Mouse (Mus musculus) forebrain, embryonic 15.5 days (tissue): ENCODE results near the gene Plb1. TPM values are rescaled to one million over a fixed set of nuclear protein-coding genes. Genes with fewer than 3 reads are reported as not detected.

ENCODE experiments used
- ATAC-seq: fragments of 200-750 bp; cut with Nextera tagmentation; replicated peaks from 2 replicates; pipeline ENCODE4 v1.8.0; 2017; ENCODE audit warnings: mild to moderate bottlenecking, moderate TSS enrichment, moderate library complexity
- H3K27ac ChIP-seq: fragments of 300-500 bp; sonication (generic); replicated peaks from 2 replicates; pipeline ENCODE4 v1.5.1; 2015; ENCODE audit warnings: mild to moderate bottlenecking, inconsistent platforms
- H3K27me3 ChIP-seq: fragments of 300-500 bp; sonication (generic); 2 replicates; pipeline ENCODE4 v1.6.1; 2015; ENCODE audit warnings: inconsistent platforms
- H3K36me3 ChIP-seq: fragments of 300-500 bp; sonication (generic); 2 replicates; pipeline ENCODE4 v1.6.1; 2015; ENCODE audit warnings: mild to moderate bottlenecking, inconsistent platforms
- H3K4me1 ChIP-seq: fragments of 300-500 bp; sonication (generic); 2 replicates; pipeline ENCODE4 v1.6.1; 2015; ENCODE audit warnings: inconsistent platforms
- H3K4me2 ChIP-seq: fragments of 300-500 bp; sonication (generic); replicated peaks from 2 replicates; pipeline ENCODE4 v1.6.1; 2015; ENCODE audit warnings: mild to moderate bottlenecking, inconsistent platforms
- H3K4me3 ChIP-seq: fragments of 300-500 bp; sonication (generic); 2 replicates; pipeline ENCODE4 v1.5.1; 2015; ENCODE audit warnings: mild to moderate bottlenecking, inconsistent platforms
- H3K9ac ChIP-seq: fragments of 300-500 bp; sonication (generic); replicated peaks from 2 replicates; pipeline ENCODE4 v1.6.1; 2015; ENCODE audit warnings: mild to moderate bottlenecking, inconsistent platforms
- H3K9me3 ChIP-seq: fragments of 300-500 bp; sonication (generic); 2 replicates; pipeline ENCODE4 v1.6.1; 2016; ENCODE audit warnings: inconsistent platforms
- WGBS: fragments of 180-500 bp; shearing (Covaris S2); methylation state at CpG from one replicate; pipeline ENCODE4 v1.1.7; 2015; ENCODE audit warnings: mixed read lengths; 5-methylcytosine and 5-hydroxymethylcytosine counted together
- polyA plus RNA-seq: library from polyadenylated mRNA; unstranded; fragments of >200 nt; fragmentation: Nextera tagmentation; extraction: Ambion mirVana; gene quantifications from 2 replicates; pipeline ENCODE4 v1.2.1, GENCODE M21; 2015

The Plb1 gene
- polyA plus RNA-seq, 1 experiment from 2014 or later, result not detected

GRCm38 (mm10) chr5:32309714-32310113 is 77.2 kb downstream of the Plb1 start:
- Histone ChIP-seq H3K27ac (no peak overlapping the region), H3K4me3 (no peak overlapping the region), H3K27me3 (no peaks in the 10 kb centered on the region), H3K9ac (no peak overlapping the region), H3K4me2 (no peak overlapping the region), H3K9me3 (no peaks in the 10 kb centered on the region), H3K36me3 (no peaks in the 10 kb centered on the region), H3K4me1 (no peaks in the 10 kb centered on the region)
- WGBS, result 77% methylated on average over 1 of the region's 1 CpGs
- ATAC-seq, result no peak

- Histone ChIP-seq H3K4me2 (no peak overlapping the region), H3K9ac (no peak overlapping the region), H3K4me3 (no peak overlapping the region), H3K36me3 (no peaks in the 10 kb centered on the region), H3K27ac (no peak overlapping the region), H3K4me1 (no peaks in the 10 kb centered on the region), H3K9me3 (no peaks in the 10 kb centered on the region), H3K27me3 (no peaks in the 10 kb centered on the region)
- no peak for ATAC-seq
- 74% methylated on average over 5 of the region's 5 CpGs for WGBS
Measured at GRCm38 (mm10) chr5:32310802-32311201, 78.3 kb downstream of the Plb1 start.

GRCm38 (mm10) chr5:32311589-32312166 is 79.2 kb downstream of the Plb1 start:
- WGBS, result 88% methylated on average over 3 of the region's 3 CpGs
- Histone ChIP-seq H3K27me3 (no peaks in the 10 kb centered on the region), H3K9ac (no peak overlapping the region), H3K36me3 (no peaks in the 10 kb centered on the region), H3K9me3 (no peaks in the 10 kb centered on the region), H3K4me3 (no peak overlapping the region), H3K27ac (no peak overlapping the region), H3K4me1 (no peaks in the 10 kb centered on the region), H3K4me2 (no peak overlapping the region)
- ATAC-seq, result no peak

- WGBS, result 89% methylated on average over 6 of the region's 6 CpGs
- H3K9ac ChIP-seq, result no peak overlapping the region
- ATAC-seq, result no peak
Measured at GRCm38 (mm10) chr5:32313671-32314070, 81.2 kb downstream of the Plb1 start.

GRCm38 (mm10) chr5:32314731-32315130 is 82.2 kb downstream of the Plb1 start:
- WGBS, result 43% methylated on average over 2 of the region's 2 CpGs
- no peak overlapping the region for H3K27ac ChIP-seq
- H3K36me3 ChIP-seq, result no peaks in the 10 kb centered on the region
- no peaks in the 10 kb centered on the region for H3K4me1 ChIP-seq
- no peak overlapping the region for H3K9ac ChIP-seq
- no peak overlapping the region for H3K4me3 ChIP-seq
- H3K27me3 ChIP-seq, result no peaks in the 10 kb centered on the region
- no peaks in the 10 kb centered on the region for H3K9me3 ChIP-seq
- no peak for ATAC-seq
- H3K4me2 ChIP-seq, result no peak overlapping the region

More at GRCm38 (mm10) chr5:32313671-32314070, 81.2 kb downstream of the Plb1 start:
- H3K9me3 ChIP-seq, result no peaks in the 10 kb centered on the region
- H3K36me3 ChIP-seq, result no peaks in the 10 kb centered on the region
- H3K27me3 ChIP-seq, result no peaks in the 10 kb centered on the region
- no peak overlapping the region for H3K4me3 ChIP-seq
- H3K4me2 ChIP-seq, result no peak overlapping the region
- H3K4me1 ChIP-seq, result no peaks in the 10 kb centered on the region
- no peak overlapping the region for H3K27ac ChIP-seq

GRCm38 (mm10) chr5:32322146-32322811 is 89.8 kb downstream of the Plb1 start:
- H3K9me3 ChIP-seq, result no peaks in the 10 kb centered on the region
- H3K4me3 ChIP-seq, result no peak overlapping the region
- H3K4me1 ChIP-seq, result no peaks in the 10 kb centered on the region
- H3K36me3 ChIP-seq, result no peaks in the 10 kb centered on the region
- H3K4me2 ChIP-seq, result no peak overlapping the region
- H3K27ac ChIP-seq, result no peak overlapping the region
- WGBS, result 56% methylated on average over 7 of the region's 7 CpGs
- peak; percentile 78 for ATAC-seq
- H3K9ac ChIP-seq, result no peak overlapping the region
- no peaks in the 10 kb centered on the region for H3K27me3 ChIP-seq

- Histone ChIP-seq H3K27me3 (no peaks in the 10 kb centered on the region), H3K36me3 (no peaks in the 10 kb centered on the region), H3K4me2 (no peak overlapping the region), H3K27ac (no peak overlapping the region), H3K9me3 (no peaks in the 10 kb centered on the region), H3K4me3 (no peak overlapping the region), H3K4me1 (no peaks in the 10 kb centered on the region), H3K9ac (no peak overlapping the region)
- WGBS, result 92% methylated on average over 7 of the region's 7 CpGs
- ATAC-seq, result no peak
Measured at GRCm38 (mm10) chr5:32328139-32328538, 95.6 kb downstream of the Plb1 start.

GRCm38 (mm10) chr5:32332591-32332990 is 100.1 kb downstream of the Plb1 start:
- Histone ChIP-seq H3K4me1 (peaks cover 21% of the 10 kb centered on the region), H3K4me2 (no peak overlapping the region), H3K4me3 (no peak overlapping the region), H3K36me3 (no peaks in the 10 kb centered on the region), H3K9me3 (no peaks in the 10 kb centered on the region), H3K27ac (no peak overlapping the region), H3K27me3 (no peaks in the 10 kb centered on the region), H3K9ac (no peak overlapping the region)
- ATAC-seq, result no peak
- 92% methylated on average over 4 of the region's 4 CpGs for WGBS

- no peak overlapping the region for H3K4me2 ChIP-seq
- no peaks in the 10 kb centered on the region for H3K36me3 ChIP-seq
- WGBS, result 32% methylated on average over 6 of the region's 6 CpGs
- no peaks in the 10 kb centered on the region for H3K27me3 ChIP-seq
- no peaks in the 10 kb centered on the region for H3K9me3 ChIP-seq
- peak; percentile 98 for ATAC-seq
- peaks cover 21% of the 10 kb centered on the region for H3K4me1 ChIP-seq
- H3K9ac ChIP-seq, result no peak overlapping the region
- H3K27ac ChIP-seq, result peak overlapping the region; percentile 46
- no peak overlapping the region for H3K4me3 ChIP-seq
Measured at GRCm38 (mm10) chr5:32335172-32335571, 102.7 kb downstream of the Plb1 start.

GRCm38 (mm10) chr5:32336092-32336491 is 103.6 kb downstream of the Plb1 start:
- Histone ChIP-seq H3K36me3 (no peaks in the 10 kb centered on the region), H3K4me1 (peaks cover 21% of the 10 kb centered on the region), H3K27ac (no peak overlapping the region), H3K9me3 (no peaks in the 10 kb centered on the region), H3K4me3 (no peak overlapping the region), H3K4me2 (no peak overlapping the region), H3K27me3 (no peaks in the 10 kb centered on the region), H3K9ac (no peak overlapping the region)
- ATAC-seq, result no peak
- 68% methylated on average over 5 of the region's 5 CpGs for WGBS

GRCm38 (mm10) chr5:32337336-32337735 is 104.8 kb downstream of the Plb1 start:
- Histone ChIP-seq H3K9me3 (no peaks in the 10 kb centered on the region), H3K4me2 (no peak overlapping the region), H3K27ac (no peak overlapping the region), H3K36me3 (no peaks in the 10 kb centered on the region), H3K9ac (no peak overlapping the region), H3K4me1 (peaks cover 21% of the 10 kb centered on the region), H3K27me3 (no peaks in the 10 kb centered on the region), H3K4me3 (no peak overlapping the region)
- ATAC-seq, result no peak
- WGBS, result 78% methylated on average over 1 of the region's 1 CpGs

GRCm38 (mm10) chr5:32338339-32338738 is 105.8 kb downstream of the Plb1 start:
- Histone ChIP-seq H3K4me3 (no peak overlapping the region), H3K4me2 (no peak overlapping the region), H3K36me3 (no peaks in the 10 kb centered on the region), H3K9me3 (no peaks in the 10 kb centered on the region), H3K27me3 (no peaks in the 10 kb centered on the region), H3K9ac (no peak overlapping the region), H3K4me1 (peaks cover 21% of the 10 kb centered on the region), H3K27ac (no peak overlapping the region)
- no peak for ATAC-seq
- 61% methylated on average over 2 of the region's 2 CpGs for WGBS

GRCm38 (mm10) chr5:32338766-32339165 is 106.3 kb downstream of the Plb1 start:
- Histone ChIP-seq H3K9ac (no peak overlapping the region), H3K27ac (no peak overlapping the region), H3K4me1 (peaks cover 21% of the 10 kb centered on the region), H3K27me3 (no peaks in the 10 kb centered on the region), H3K9me3 (no peaks in the 10 kb centered on the region), H3K36me3 (no peaks in the 10 kb centered on the region), H3K4me3 (no peak overlapping the region), H3K4me2 (no peak overlapping the region)
- 77% methylated on average over 3 of the region's 3 CpGs for WGBS
- ATAC-seq, result no peak
